Mouse (Mus musculus): ENCODE results near the gene Tm9sf2. TPM values are rescaled to one million over a fixed set of nuclear protein-coding genes. Genes with fewer than 3 reads are reported as not detected.

The Tm9sf2 gene
- polyA plus RNA-seq, 1 experiment from 2014 or later: 214 TPM

DNA sequence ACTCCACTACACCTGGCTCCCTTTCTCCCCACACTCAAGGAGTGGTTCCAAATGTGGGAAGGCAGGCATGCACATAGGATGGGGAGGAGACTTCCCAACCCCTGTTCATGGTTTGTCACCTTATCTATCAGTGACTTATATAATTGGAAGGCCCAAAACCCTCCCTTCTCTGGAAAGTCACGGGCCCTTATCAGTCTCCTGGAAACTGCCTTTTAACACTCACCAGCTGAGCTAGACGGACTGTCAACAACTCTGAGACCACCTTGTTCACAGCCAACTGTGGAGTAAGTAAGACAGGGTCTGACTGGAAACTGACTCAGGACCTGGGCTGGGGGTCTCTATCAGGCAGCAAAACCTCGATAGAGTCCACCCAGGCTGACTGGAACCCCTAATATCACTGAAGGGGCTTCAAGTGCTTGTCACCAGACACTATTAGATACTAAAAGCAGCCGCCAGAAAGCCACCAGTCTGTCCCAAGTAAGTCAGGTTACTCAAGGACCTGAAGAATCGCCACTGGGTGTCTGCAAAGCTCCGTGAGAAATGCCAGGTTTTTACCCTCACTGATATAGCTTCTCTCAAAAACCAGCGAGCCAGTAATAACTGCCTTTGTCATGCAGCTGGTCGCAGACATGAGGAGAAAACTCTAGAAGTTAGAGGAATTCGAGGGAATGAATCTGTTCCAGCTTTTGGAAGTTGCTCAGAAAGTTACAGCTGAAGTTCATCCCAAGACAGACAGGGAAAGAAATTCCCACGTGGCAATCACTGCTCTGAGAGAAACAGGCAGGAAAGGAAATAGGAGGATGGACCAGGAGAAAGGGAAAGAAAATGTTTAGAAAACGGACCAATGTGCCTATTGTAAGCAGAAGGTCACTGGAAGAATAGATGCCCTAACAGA, 37.8 kb upstream of the Tm9sf2 start:
- H3K9ac ChIP-seq (replicated peaks; ENCODE audit: low read length): no peak overlapping the region
- H3K4me3 ChIP-seq (ENCODE audit: low read length): no peak overlapping the region
- no peaks in the 10 kb centered on the region for H3K9me3 ChIP-seq (ENCODE audit: low read length)
- 55% methylated on average over 11 of the region's 11 CpGs for WGBS
- H3K27ac ChIP-seq (ENCODE audit: low read length): 0 out of 2 replicates have a peak overlapping the region, but pooled peaks have one; percentile 4
- no peak overlapping the region for H3K4me2 ChIP-seq (replicated peaks; ENCODE audit: low read depth, low read length)
- peaks cover 7% of the 10 kb centered on the region; the same call in 1 of the 2 replicates for H3K4me1 ChIP-seq (ENCODE audit: insufficient read depth, low read length)
- H3K36me3 ChIP-seq (ENCODE audit: insufficient read depth, low read length): no peaks in the 10 kb centered on the region
- no peak for ATAC-seq (ENCODE audit: low FRiP score, low TSS enrichment)
- H3K27me3 ChIP-seq (ENCODE audit: insufficient read depth, low read length): no peaks in the 10 kb centered on the region

DNA sequence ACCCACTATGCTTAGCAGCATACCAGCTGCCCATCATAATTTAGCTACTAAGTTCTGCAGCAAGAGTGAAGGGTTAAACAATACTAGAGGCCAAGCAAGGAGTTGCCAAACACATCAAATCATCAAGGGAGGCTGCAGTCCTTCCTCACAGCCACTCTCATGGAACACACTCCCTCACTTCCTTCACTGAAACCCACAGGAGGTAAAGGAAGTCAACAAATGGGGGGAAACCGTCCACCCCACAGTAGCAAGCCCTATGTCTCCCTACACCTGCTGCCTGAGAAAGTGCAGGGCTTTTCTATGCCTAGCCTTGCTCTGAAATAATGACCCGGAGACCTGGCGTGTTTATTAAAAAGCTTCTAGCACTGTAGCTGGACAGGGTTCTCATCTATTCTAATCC, 36.9 kb upstream of the Tm9sf2 start:
- Histone ChIP-seq H3K4me3 (ENCODE audit: low read length) (no peak overlapping the region), H3K27ac (ENCODE audit: low read length) (no peak overlapping the region), H3K9me3 (ENCODE audit: low read length) (no peaks in the 10 kb centered on the region), H3K9ac (replicated peaks; ENCODE audit: low read length) (no peak overlapping the region), H3K27me3 (ENCODE audit: insufficient read depth, low read length) (no peaks in the 10 kb centered on the region), H3K4me2 (replicated peaks; ENCODE audit: low read depth, low read length) (no peak overlapping the region), H3K36me3 (ENCODE audit: insufficient read depth, low read length) (no peaks in the 10 kb centered on the region), H3K4me1 (ENCODE audit: insufficient read depth, low read length) (peaks cover 7% of the 10 kb centered on the region; the same call in 1 of the 2 replicates)
- 75% methylated on average over 3 of the region's 3 CpGs for WGBS
- no peak for ATAC-seq (ENCODE audit: low FRiP score, low TSS enrichment)

DNA sequence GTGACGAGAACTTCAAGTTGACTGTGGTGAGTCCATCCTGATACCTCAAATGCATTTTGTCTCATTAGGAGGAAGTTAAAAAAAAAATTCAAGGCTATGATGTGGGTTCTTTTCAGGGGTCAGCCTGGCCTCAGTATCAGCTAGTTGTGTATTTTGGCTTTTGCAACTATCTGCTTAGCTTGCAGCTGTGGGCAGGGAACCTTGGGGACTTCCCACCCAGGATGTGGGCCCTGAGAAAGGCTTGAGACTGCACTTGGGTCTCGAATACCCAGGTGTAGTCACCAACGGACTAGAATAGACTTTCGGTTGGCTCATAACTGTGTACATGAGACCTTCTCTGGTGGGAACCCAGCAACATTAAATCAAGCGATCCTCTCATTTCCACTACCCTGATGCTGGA, 33.4 kb upstream of the Tm9sf2 start:
- Histone ChIP-seq H3K27me3 (ENCODE audit: insufficient read depth, low read length) (no peaks in the 10 kb centered on the region), H3K4me2 (replicated peaks; ENCODE audit: low read depth, low read length) (no peak overlapping the region), H3K36me3 (ENCODE audit: insufficient read depth, low read length) (no peaks in the 10 kb centered on the region), H3K4me1 (ENCODE audit: insufficient read depth, low read length) (peaks cover 7% of the 10 kb centered on the region; the same call in 1 of the 2 replicates), H3K9me3 (ENCODE audit: low read length) (no peaks in the 10 kb centered on the region), H3K4me3 (ENCODE audit: low read length) (no peak overlapping the region), H3K27ac (ENCODE audit: low read length) (no peak overlapping the region), H3K9ac (replicated peaks; ENCODE audit: low read length) (no peak overlapping the region)
- 91% methylated on average over 5 of the region's 5 CpGs for WGBS
- ATAC-seq (ENCODE audit: low FRiP score, low TSS enrichment): no peak

DNA sequence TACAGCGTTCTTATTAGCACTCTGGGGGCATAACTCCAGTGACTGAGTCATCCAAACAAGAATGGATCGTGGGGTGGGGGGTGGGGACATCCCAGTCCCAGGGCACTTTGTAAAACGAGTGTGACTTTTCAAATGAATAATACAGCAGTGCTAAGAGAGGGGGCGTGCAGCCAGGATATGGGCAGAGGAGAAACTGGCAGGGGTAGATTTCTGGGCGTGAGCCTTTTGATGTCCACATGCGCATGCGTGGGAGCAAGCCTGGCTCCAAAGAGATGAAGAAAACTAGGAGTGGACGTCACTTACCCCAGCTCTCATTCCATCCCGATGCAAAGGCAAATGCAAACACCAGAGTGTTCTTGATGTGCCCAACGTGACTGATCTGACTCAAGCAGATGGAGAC, 32.5 kb upstream of the Tm9sf2 start:
- Histone ChIP-seq H3K9ac (replicated peaks; ENCODE audit: low read length) (no peak overlapping the region), H3K27ac (ENCODE audit: low read length) (no peak overlapping the region), H3K4me3 (ENCODE audit: low read length) (no peak overlapping the region), H3K9me3 (ENCODE audit: low read length) (no peaks in the 10 kb centered on the region), H3K4me2 (replicated peaks; ENCODE audit: low read depth, low read length) (no peak overlapping the region), H3K27me3 (ENCODE audit: insufficient read depth, low read length) (no peaks in the 10 kb centered on the region), H3K4me1 (ENCODE audit: insufficient read depth, low read length) (peaks cover 6% of the 10 kb centered on the region; the same call in 1 of the 2 replicates), H3K36me3 (ENCODE audit: insufficient read depth, low read length) (no peaks in the 10 kb centered on the region)
- ATAC-seq (ENCODE audit: low FRiP score, low TSS enrichment): no peak
- WGBS: 68% methylated on average over 10 of the region's 10 CpGs

DNA sequence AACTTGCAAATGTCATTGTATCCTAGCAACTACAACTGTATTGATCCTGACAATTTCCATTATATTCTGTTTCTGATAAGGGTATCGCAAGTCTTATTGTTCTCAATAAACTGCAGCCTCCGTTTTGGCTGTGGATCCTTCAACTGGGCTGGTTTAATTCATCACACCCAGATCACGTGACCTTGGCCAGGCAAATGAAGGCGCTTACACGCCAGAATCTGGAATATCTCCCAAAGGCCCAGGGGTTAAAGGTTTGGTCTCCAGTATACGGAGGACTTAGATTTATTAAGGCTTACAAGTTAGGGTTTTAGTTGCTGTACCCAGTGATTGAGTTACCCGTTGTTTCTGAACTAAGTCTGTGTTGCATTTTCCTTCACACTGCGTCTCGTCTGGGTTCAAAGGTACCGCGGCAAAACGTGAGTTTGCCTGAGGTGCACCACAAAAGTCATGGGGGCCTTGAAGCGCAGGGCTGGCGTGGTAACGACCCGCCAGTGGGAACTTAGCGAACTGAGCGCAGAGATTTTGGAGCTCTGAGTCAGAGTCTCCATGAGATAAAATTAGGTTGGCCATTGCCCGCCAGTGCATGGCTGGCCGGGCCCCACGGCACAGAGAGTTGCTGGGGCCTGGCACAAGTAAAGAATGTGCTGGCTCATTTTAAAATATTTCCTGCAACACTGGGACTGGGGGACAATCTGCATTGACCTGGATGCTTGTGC, 31.2 kb upstream of the Tm9sf2 start:
- 85% methylated on average over 21 of the region's 21 CpGs for WGBS

DNA sequence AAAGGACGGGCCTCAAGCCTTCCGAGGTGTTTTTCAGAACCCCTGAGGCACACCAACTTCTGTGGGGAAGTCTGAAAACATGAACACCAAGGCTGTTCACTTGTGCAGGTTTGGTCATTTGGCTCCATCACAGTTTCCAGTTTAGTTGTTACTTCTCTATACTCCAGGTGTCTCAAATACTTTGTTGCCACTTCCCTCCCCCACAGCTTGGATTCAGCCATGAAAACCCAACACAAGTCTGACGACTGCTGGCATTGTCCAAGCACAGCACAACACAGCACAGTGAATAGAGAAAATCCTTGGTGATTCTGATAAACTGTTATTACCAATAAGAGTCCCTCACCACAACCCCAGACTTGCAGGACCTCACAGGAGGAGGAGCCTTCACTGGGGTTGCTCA, 29.8 kb upstream of the Tm9sf2 start:
- ATAC-seq (ENCODE audit: low FRiP score, low TSS enrichment): no peak
- H3K9ac ChIP-seq (replicated peaks; ENCODE audit: low read length): no peak overlapping the region
- WGBS: 79% methylated on average over 3 of the region's 3 CpGs

More for the DNA sequence above, 31.2 kb upstream of the Tm9sf2 start:
- Histone ChIP-seq H3K27ac (ENCODE audit: low read length) (no peak overlapping the region), H3K27me3 (ENCODE audit: insufficient read depth, low read length) (no peaks in the 10 kb centered on the region), H3K4me1 (ENCODE audit: insufficient read depth, low read length) (no peaks in the 10 kb centered on the region), H3K36me3 (ENCODE audit: insufficient read depth, low read length) (no peaks in the 10 kb centered on the region), H3K9ac (replicated peaks; ENCODE audit: low read length) (no peak overlapping the region), H3K4me3 (ENCODE audit: low read length) (no peak overlapping the region), H3K4me2 (replicated peaks; ENCODE audit: low read depth, low read length) (no peak overlapping the region), H3K9me3 (ENCODE audit: low read length) (no peaks in the 10 kb centered on the region)
- no peak for ATAC-seq (ENCODE audit: low FRiP score, low TSS enrichment)

DNA sequence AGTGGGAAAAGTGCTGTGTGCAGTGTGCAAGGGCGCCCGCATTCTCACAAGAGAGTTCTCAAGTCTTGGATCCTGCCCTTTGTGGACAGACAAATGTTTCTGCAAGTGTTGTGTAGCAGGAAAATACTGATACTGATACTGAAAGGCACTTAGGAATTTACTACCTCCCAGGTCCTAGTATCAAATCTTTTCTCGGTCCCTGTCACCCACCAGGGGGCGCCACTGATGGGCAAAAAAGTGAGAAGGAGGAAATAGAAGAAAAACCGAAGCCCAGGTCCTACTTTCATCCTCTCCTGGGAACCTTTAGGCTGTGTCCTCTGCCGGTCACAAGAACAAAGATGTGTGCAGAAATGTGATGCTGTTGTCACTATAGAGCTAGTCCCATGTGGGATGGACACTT, 27.4 kb upstream of the Tm9sf2 start:
- Histone ChIP-seq H3K9me3 (ENCODE audit: low read length) (no peaks in the 10 kb centered on the region), H3K36me3 (ENCODE audit: insufficient read depth, low read length) (no peaks in the 10 kb centered on the region), H3K27ac (ENCODE audit: low read length) (no peak overlapping the region), H3K4me3 (ENCODE audit: low read length) (no peak overlapping the region), H3K9ac (replicated peaks; ENCODE audit: low read length) (no peak overlapping the region), H3K4me2 (replicated peaks; ENCODE audit: low read depth, low read length) (no peak overlapping the region), H3K4me1 (ENCODE audit: insufficient read depth, low read length) (no peaks in the 10 kb centered on the region), H3K27me3 (ENCODE audit: insufficient read depth, low read length) (no peaks in the 10 kb centered on the region)
- 43% methylated on average over 6 of the region's 6 CpGs for WGBS
- ATAC-seq (ENCODE audit: low FRiP score, low TSS enrichment): no peak

More for the DNA sequence above, 29.8 kb upstream of the Tm9sf2 start:
- Histone ChIP-seq H3K4me3 (ENCODE audit: low read length) (no peak overlapping the region), H3K9me3 (ENCODE audit: low read length) (no peaks in the 10 kb centered on the region), H3K27me3 (ENCODE audit: insufficient read depth, low read length) (no peaks in the 10 kb centered on the region), H3K36me3 (ENCODE audit: insufficient read depth, low read length) (no peaks in the 10 kb centered on the region), H3K27ac (ENCODE audit: low read length) (no peak overlapping the region), H3K4me1 (ENCODE audit: insufficient read depth, low read length) (no peaks in the 10 kb centered on the region), H3K4me2 (replicated peaks; ENCODE audit: low read depth, low read length) (no peak overlapping the region)

DNA sequence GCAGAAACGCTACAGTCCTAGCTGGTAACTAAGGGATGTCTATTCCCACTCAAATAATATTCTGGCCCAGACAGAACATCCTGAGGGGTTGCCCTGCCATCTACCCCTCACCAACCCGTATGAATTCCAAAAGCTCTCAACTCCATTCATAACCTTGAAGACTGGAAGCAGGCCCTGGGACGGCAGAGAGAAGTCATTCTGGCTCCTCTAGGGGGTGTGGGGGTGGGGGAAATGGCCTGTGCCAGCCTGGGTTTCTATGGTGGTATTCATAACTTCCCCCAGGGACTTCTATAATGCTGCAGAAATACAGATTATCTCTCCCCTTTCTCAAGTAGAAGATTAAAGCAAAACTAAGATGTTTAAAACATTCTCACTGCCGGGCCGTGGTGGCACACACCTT, 26.9 kb upstream of the Tm9sf2 start:
- Histone ChIP-seq H3K4me2 (replicated peaks; ENCODE audit: low read depth, low read length) (no peak overlapping the region), H3K27ac (ENCODE audit: low read length) (no peak overlapping the region), H3K9me3 (ENCODE audit: low read length) (peaks cover 4% of the 10 kb centered on the region; the same call in 1 of the 2 replicates), H3K9ac (replicated peaks; ENCODE audit: low read length) (no peak overlapping the region), H3K27me3 (ENCODE audit: insufficient read depth, low read length) (no peaks in the 10 kb centered on the region), H3K36me3 (ENCODE audit: insufficient read depth, low read length) (no peaks in the 10 kb centered on the region), H3K4me3 (ENCODE audit: low read length) (no peak overlapping the region), H3K4me1 (ENCODE audit: insufficient read depth, low read length) (no peaks in the 10 kb centered on the region)
- ATAC-seq (ENCODE audit: low FRiP score, low TSS enrichment): no peak
- WGBS: 86% methylated on average over 5 of the region's 5 CpGs

DNA sequence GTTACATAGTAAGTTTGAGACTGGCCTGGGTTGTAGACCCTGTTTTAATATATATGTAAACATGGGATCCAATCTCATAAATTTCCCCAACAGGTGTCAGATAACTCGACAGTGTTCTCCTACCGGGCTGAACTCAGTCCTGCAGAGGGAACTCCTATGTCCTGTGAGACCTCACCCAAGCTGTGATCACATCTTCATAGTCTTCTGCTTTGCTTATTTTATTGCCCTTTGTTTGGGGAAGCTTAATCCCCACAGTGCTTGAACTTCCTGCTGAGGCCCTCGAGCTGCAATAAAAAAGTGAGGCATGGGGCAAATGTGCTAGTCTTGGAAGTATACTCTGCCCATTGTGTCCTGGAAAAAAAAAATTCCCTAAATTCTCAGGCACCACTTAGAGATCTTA, 25.5 kb upstream of the Tm9sf2 start:
- H3K9me3 ChIP-seq (ENCODE audit: low read length): peaks cover 8% of the 10 kb centered on the region; the same call in 1 of the 2 replicates
- no peaks in the 10 kb centered on the region for H3K27me3 ChIP-seq (ENCODE audit: insufficient read depth, low read length)
- no peak overlapping the region for H3K27ac ChIP-seq (ENCODE audit: low read length)
- no peak overlapping the region for H3K4me3 ChIP-seq (ENCODE audit: low read length)
- H3K9ac ChIP-seq (replicated peaks; ENCODE audit: low read length): no peak overlapping the region
- ATAC-seq (ENCODE audit: low FRiP score, low TSS enrichment): no peak
- no peak overlapping the region for H3K4me2 ChIP-seq (replicated peaks; ENCODE audit: low read depth, low read length)
- no peaks in the 10 kb centered on the region for H3K4me1 ChIP-seq (ENCODE audit: insufficient read depth, low read length)
- H3K36me3 ChIP-seq (ENCODE audit: insufficient read depth, low read length): no peaks in the 10 kb centered on the region
- WGBS: 28% methylated on average over 3 of the region's 3 CpGs

DNA sequence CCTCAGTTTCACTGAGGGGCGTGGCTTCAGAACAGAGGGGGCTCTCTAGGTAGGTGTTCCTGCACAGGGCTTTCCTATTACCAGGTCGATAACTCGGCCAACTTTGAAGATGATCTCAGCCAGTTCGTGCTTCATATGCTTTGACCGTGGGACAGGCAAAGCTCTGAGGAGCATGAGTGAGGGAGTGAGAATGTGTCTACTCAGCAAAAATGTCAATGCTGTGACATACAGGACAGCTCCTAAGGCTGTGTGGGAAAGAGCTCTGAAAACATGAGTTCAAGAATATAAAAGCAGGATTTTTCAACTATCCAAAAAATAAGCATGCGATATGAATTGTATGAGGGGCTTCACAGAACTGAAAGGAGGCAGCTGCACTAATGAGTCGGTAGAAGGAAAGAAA, 23.3 kb upstream of the Tm9sf2 start:
- Histone ChIP-seq H3K36me3 (ENCODE audit: insufficient read depth, low read length) (no peaks in the 10 kb centered on the region), H3K27me3 (ENCODE audit: insufficient read depth, low read length) (no peaks in the 10 kb centered on the region), H3K9me3 (ENCODE audit: low read length) (peaks cover 8% of the 10 kb centered on the region; the same call in 1 of the 2 replicates), H3K4me3 (ENCODE audit: low read length) (no peak overlapping the region), H3K9ac (replicated peaks; ENCODE audit: low read length) (no peak overlapping the region), H3K4me2 (replicated peaks; ENCODE audit: low read depth, low read length) (no peak overlapping the region), H3K4me1 (ENCODE audit: insufficient read depth, low read length) (no peaks in the 10 kb centered on the region), H3K27ac (ENCODE audit: low read length) (no peak overlapping the region)
- no peak for ATAC-seq (ENCODE audit: low FRiP score, low TSS enrichment)
- WGBS: 76% methylated on average over 7 of the region's 7 CpGs
